Mouse (Mus musculus) v-Abl transformed pro-B cells (cell line): ENCODE results near the gene Gm16253.

Source experiments
- in situ Hi-C, 2 experiments: fragments of 400-800 bp; cut with MboI; formaldehyde crosslinking; loops; one replicate each; pipeline ENCODE4 v1.15.1; 2025; ENCODE audit not compliant: unreplicated experiment in 2 of 2

Gene Gm16253

GRCm38 (mm10) chr3:96570643-96571042, 6.1 kb upstream of the Gm16253 start:
- in situ Hi-C loops: no loop called here

- in situ Hi-C loops: no loop called here
Measured at GRCm38 (mm10) chr3:96571336-96571735, 5.4 kb upstream of the Gm16253 start.

GRCm38 (mm10) chr3:96571896-96572698, 4.7 kb upstream of the Gm16253 start:
- in situ Hi-C loops: no loop called here

GRCm38 (mm10) chr3:96573611-96574511, 2.9 kb upstream of the Gm16253 start:
- in situ Hi-C loops: no loop called here

- in situ Hi-C loops: no loop called here
Measured at GRCm38 (mm10) chr3:96575272-96575984, 1.4 kb upstream of the Gm16253 start.

- in situ Hi-C loops: no loop called here
Measured at GRCm38 (mm10) chr3:96576005-96576658, 652 bp upstream of the Gm16253 start.

- in situ Hi-C loops: no loop called here
Measured at GRCm38 (mm10) chr3:96577566-96577965, 782 bp downstream of the Gm16253 start.

- in situ Hi-C loops: no loop called here
Measured at GRCm38 (mm10) chr3:96578561-96579238, 1.9 kb downstream of the Gm16253 start.

GRCm38 (mm10) chr3:96579239-96579750, 2.5 kb downstream of the Gm16253 start:
- in situ Hi-C loops: no loop called here

GRCm38 (mm10) chr3:96579885-96580454, 3.2 kb downstream of the Gm16253 start:
- in situ Hi-C loops: loop anchor here (5.0 kb wide), 4 partner anchors 33 to 62 kb away; no protein-coding TSS in a partner anchor

- in situ Hi-C loops: loop anchor here (5.0 kb wide), 4 partner anchors 34 to 61 kb away; no protein-coding TSS in a partner anchor
Measured at GRCm38 (mm10) chr3:96581141-96581540, 4.4 kb downstream of the Gm16253 start.

- in situ Hi-C loops: loop anchor here (5.0 kb wide), 4 partner anchors 35 to 60 kb away; no protein-coding TSS in a partner anchor
Measured at GRCm38 (mm10) chr3:96581771-96582515, 5.2 kb downstream of the Gm16253 start.

GRCm38 (mm10) chr3:96583386-96583785, 6.6 kb downstream of the Gm16253 start:
- in situ Hi-C loops: loop anchor here (5.0 kb wide), 4 partner anchors 36 to 59 kb away; no protein-coding TSS in a partner anchor

GRCm38 (mm10) chr3:96590657-96591056, 13.9 kb downstream of the Gm16253 start:
- in situ Hi-C loops: no loop called here

- in situ Hi-C loops: no loop called here
Measured at GRCm38 (mm10) chr3:96593374-96593773, 16.6 kb downstream of the Gm16253 start.

- in situ Hi-C loops: no loop called here
Measured at GRCm38 (mm10) chr3:96593790-96594560, 17.2 kb downstream of the Gm16253 start, which contains the start of gene Polr3gl. Gene Polr3gl (minus strand): TSS chr3:96594181.

- in situ Hi-C loops: no loop called here
Measured at GRCm38 (mm10) chr3:96594851-96595250, 18.1 kb downstream of the Gm16253 start.
